10 mouse cellular contexts compared by ENCODE assay signal in the genomic region with DNA sequence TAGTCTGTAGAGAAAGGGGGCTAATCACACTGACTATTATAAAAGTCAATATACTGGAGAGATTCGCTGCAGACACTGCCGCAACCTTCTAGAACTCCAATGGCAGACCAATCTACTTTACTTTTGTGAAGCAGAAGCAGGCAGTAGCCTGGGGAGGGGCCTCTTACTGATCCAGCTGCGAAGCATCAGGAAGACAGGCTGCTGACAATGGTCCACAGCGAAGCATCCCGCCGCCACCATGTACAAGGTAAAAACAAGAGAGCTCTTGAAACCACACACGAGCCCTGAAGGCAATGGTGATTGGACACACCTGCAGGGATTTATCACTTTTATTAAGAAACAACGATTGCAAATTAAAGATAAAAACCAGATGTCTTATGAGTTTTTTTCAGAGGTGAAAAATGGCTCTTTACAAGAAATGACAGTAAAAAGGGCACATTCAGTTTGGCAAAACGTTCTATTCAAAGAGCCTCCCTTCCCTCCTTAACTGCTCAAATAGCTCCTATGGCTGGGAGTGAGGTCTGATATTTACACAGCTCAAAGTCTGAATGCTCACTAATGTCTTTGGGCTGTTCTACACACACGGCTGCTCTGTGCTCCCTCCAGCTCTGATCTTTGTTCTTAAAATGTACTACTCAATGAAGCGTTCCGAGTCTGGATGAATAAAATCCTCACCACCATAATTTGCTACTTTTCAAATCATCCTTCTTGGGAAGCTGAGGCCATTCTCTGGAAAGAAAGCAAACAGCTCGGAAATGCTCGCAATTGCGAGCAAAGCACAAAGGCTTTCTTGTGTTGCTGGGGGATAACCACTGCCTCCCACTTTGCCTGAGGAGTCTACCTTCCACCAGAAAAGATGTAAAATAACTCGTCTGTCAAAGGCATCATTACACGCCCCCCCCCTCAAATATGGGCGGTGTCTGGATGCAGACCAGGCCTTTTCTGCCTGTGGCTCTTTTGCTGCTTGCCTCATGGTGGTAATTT. TPM values are rescaled to one million over a fixed set of nuclear protein-coding genes. Genes with fewer than 3 reads are reported as not detected.
A peak's percentile ranks its signal among the peaks of the same experiment; 100 is the strongest.
DNase-seq lines count a peak whose midpoint lies in the region; ATAC-seq and TF ChIP-seq lines count a peak whose summit lies in the region.
"Had no signal": no experiment of that assay in that cellular context is flagged by ENCODE, and none has a peak within 500 bp of the region (broad histone marks: within the 10 kb centered on the region; RNA-seq: fewer than 3 reads in every experiment).

No protein-coding gene starts in this region.

- no peak for TF ChIP-seq CTCF in kidney, postnatal 0 days (IDR thresholded peaks at IDR 0.05; ENCODE audit: low read depth)

- 71% methylated on average over 18 of the region's 18 CpGs for WGBS in heart, embryonic 15.5 days
- WGBS in kidney, postnatal 0 days = 44% methylated on average over 18 of the region's 18 CpGs

- intact Hi-C loops in heart, postnatal 10 days (cut with DNase I) = no loop called here

- H3K27me3 ChIP-seq in heart, embryonic 15.5 days = no peaks in the 10 kb centered on the region
- no peaks in the 10 kb centered on the region for H3K27me3 ChIP-seq in kidney, postnatal 0 days (ENCODE audit: insufficient read depth, low read length)
- H3K27me3 ChIP-seq: neural tube, embryonic 12.5 days had no signal

- H3K4me3 ChIP-seq in heart, embryonic 15.5 days = no peak overlapping the region
- no peak overlapping the region for H3K4me3 ChIP-seq in kidney, postnatal 0 days (replicated peaks; ENCODE audit: low read depth, low read length)
- H3K4me3 ChIP-seq: neural tube, embryonic 12.5 days had no signal

- H3K9ac ChIP-seq in heart, embryonic 15.5 days = no peak overlapping the region
- no peak overlapping the region for H3K9ac ChIP-seq in kidney, postnatal 0 days (ENCODE audit: low read depth, low read length)
- H3K9ac ChIP-seq: liver, embryonic 14.5 days; neural tube, embryonic 12.5 days had no signal

- no peaks in the 10 kb centered on the region for H3K9me3 ChIP-seq in heart, embryonic 15.5 days (replicated peaks)
- H3K9me3 ChIP-seq in kidney, postnatal 0 days (replicated peaks; ENCODE audit: low read length) = no peaks in the 10 kb centered on the region
- H3K9me3 ChIP-seq: neural tube, embryonic 12.5 days had no signal

- H3K36me3 ChIP-seq in heart, embryonic 15.5 days = peaks cover 16% of the 10 kb centered on the region
- peaks cover 13% of the 10 kb centered on the region for H3K36me3 ChIP-seq in kidney, postnatal 0 days (ENCODE audit: insufficient read depth, low read length)

- H3K4me1 ChIP-seq in heart, embryonic 15.5 days (replicated peaks) = peaks cover 32% of the 10 kb centered on the region
- peaks cover 48% of the 10 kb centered on the region for H3K4me1 ChIP-seq in kidney, postnatal 0 days (replicated peaks; ENCODE audit: insufficient read depth, low read length)

- no peak for DNase-seq in heart, postnatal 10 days
- DNase-seq in thymus, postnatal 36 days = peak; percentile 40 to 52
- DNase-seq in thymus, postnatal 10 days (ENCODE audit: low spot score in 2 of 2) = no peak
- peak; percentile 54 for DNase-seq in kidney, postnatal 0 days (ENCODE audit: low spot score)
- no peak for DNase-seq in retina, postnatal 1 day
- no peak for DNase-seq in ovary, postnatal 14 days (ENCODE audit: low spot score)

- peak overlapping the region; percentile 29; the same call in 1 of the 2 replicates for H3K27ac ChIP-seq in heart, embryonic 15.5 days
- peak overlapping the region; percentile 82 for H3K27ac ChIP-seq in kidney, postnatal 0 days
- H3K27ac ChIP-seq: liver, embryonic 14.5 days; neural tube, embryonic 12.5 days had no signal

- no peak overlapping the region for H3K4me2 ChIP-seq in heart, embryonic 15.5 days
- no peak overlapping the region for H3K4me2 ChIP-seq in kidney, postnatal 0 days (ENCODE audit: low read length)
- H3K4me2 ChIP-seq: neural tube, embryonic 12.5 days had no signal

- no peak for ATAC-seq in heart, embryonic 15.5 days (replicated peaks; ENCODE audit: insufficient number of reproducible peaks, insufficient read depth, low FRiP score, low read depth)
- no peak for ATAC-seq in kidney, postnatal 0 days (replicated peaks; ENCODE audit: low FRiP score, low read depth)
- ATAC-seq in activated CD4-positive, CD25-positive, alpha-beta regulatory T cell, adult 4 months = no peak

RNA-seq across cellular contexts. Expression of a gene that starts 23.6 kb away (rescaled TPM):
- 26.3 and 36.4 TPM in 2 replicates for polyA plus RNA-seq in heart, embryonic 15.5 days (2015; fragmentation: Nextera tagmentation; extraction: Ambion mirVana)
- 10 to 100 TPM; 12.1 to 15.1 TPM for total RNA-seq in heart, postnatal 10 days (2021)
- 60.4 and 70.3 TPM in 2 replicates for polyA plus RNA-seq in kidney, postnatal 0 days (2015; fragmentation: Nextera tagmentation; extraction: Ambion mirVana)
- polyA plus RNA-seq in activated CD4-positive, CD25-positive, alpha-beta regulatory T cell, adult 4 months (2017; shearing (Covaris generic)) = 10 to 100 TPM; 24.4 to 29.2 TPM

Comparison
In these comparisons a context has a peak if more than half of its experiments do, and no peak if none do; other contexts are left out.
1. DNase-seq: peak in thymus, postnatal 36 days (2 of 2) and kidney, postnatal 0 days (single experiment); none in heart, postnatal 10 days (0 of 2), thymus, postnatal 10 days (0 of 2), retina, postnatal 1 day (single experiment) and ovary, postnatal 14 days (single experiment).